Mouse (Mus musculus) limb, embryonic 11.5 days (tissue): Measurements from ENCODE around the gene Map3k13. TPM values are rescaled to one million over a fixed set of nuclear protein-coding genes. Genes with fewer than 3 reads are reported as not detected.
A peak's percentile ranks its signal among the peaks of the same experiment; 100 is the strongest.

Experiments used
- ATAC-seq: fragments of 200-750 bp; cut with Nextera tagmentation; 2 replicates; pipeline ENCODE4 v1.8.0; 2017; ENCODE audit warnings: low read depth; ENCODE audit not compliant: insufficient number of reproducible peaks, low FRiP score, low TSS enrichment
- DNase-seq: peaks from one replicate; pipeline ENCODE4 v3.0.0-alpha.2; 2015; ENCODE audit warnings: low spot score
- H3K27ac ChIP-seq: fragments of 300-500 bp; sonication (generic); replicated peaks from 2 replicates; pipeline ENCODE4 v1.5.1; 2014; ENCODE audit warnings: low read depth, mild to moderate bottlenecking, low read length
- H3K27me3 ChIP-seq: fragments of 300-500 bp; sonication (generic); 2 replicates; pipeline ENCODE4 v1.6.1; 2014; ENCODE audit warnings: mild to moderate bottlenecking, low read length, mixed read lengths; ENCODE audit not compliant: control insufficient read depth, insufficient read depth
- H3K36me3 ChIP-seq: fragments of 300-500 bp; sonication (generic); 2 replicates; pipeline ENCODE4 v1.6.1; 2014; ENCODE audit warnings: mild to moderate bottlenecking, low read length, moderate library complexity, mixed read lengths; ENCODE audit not compliant: control insufficient read depth, insufficient read depth
- H3K4me1 ChIP-seq: fragments of 300-500 bp; sonication (generic); 2 replicates; pipeline ENCODE4 v1.6.1; 2014; ENCODE audit warnings: low read length, mixed read lengths; ENCODE audit not compliant: control insufficient read depth, insufficient read depth
- H3K4me2 ChIP-seq: fragments of 300-500 bp; sonication (generic); 2 replicates; pipeline ENCODE4 v1.6.1; 2014; ENCODE audit warnings: low read depth, mild to moderate bottlenecking, moderate library complexity; ENCODE audit not compliant: severe bottlenecking
- H3K4me3 ChIP-seq: fragments of 300-500 bp; sonication (generic); 2 replicates; pipeline ENCODE4 v1.5.1; 2014; ENCODE audit warnings: low read depth, low read length
- H3K9ac ChIP-seq: fragments of 300-500 bp; sonication (generic); 2 replicates; pipeline ENCODE4 v1.6.1; 2014; ENCODE audit warnings: mild to moderate bottlenecking, low read length
- H3K9me3 ChIP-seq: fragments of 300-500 bp; sonication (generic); 2 replicates; pipeline ENCODE4 v1.6.1; 2016; ENCODE audit warnings: low read length; ENCODE audit not compliant: control insufficient read depth
- whole genome bisulfite sequencing: fragments of 180-500 bp; shearing (Covaris S2); extraction: QIAGEN DNeasy Blood & Tissue Kit; methylation state at CpG from one replicate; pipeline ENCODE4 v1.1.7; 2014; 5-methylcytosine and 5-hydroxymethylcytosine counted together
- polyA plus RNA-seq: library from polyadenylated mRNA; unstranded; fragments of >200 nt; fragmentation: Nextera tagmentation; extraction: Ambion mirVana; gene quantifications from 2 replicates; pipeline ENCODE4 v1.2.1, GENCODE M21; 2014

Map3k13 gene
- polyA plus RNA-seq, 1 experiment from 2014 or later = 1.3 TPM

- H3K27me3 ChIP-seq = no peaks in the 10 kb centered on the region
- H3K36me3 ChIP-seq = no peaks in the 10 kb centered on the region
- no peak overlapping the region for H3K4me2 ChIP-seq
- no peak overlapping the region for H3K9ac ChIP-seq
- no peak for ATAC-seq
- 65% methylated on average over 3 of the region's 3 CpGs for WGBS
- no peaks in the 10 kb centered on the region for H3K9me3 ChIP-seq
- H3K4me3 ChIP-seq = no peak overlapping the region
- 0 out of 2 replicates have a peak, but pooled peaks cover 4% of the 10 kb centered on the region for H3K4me1 ChIP-seq
- DNase-seq = no peak
- no peak overlapping the region for H3K27ac ChIP-seq
These were observed 84.7 kb downstream of the Map3k13 start for GRCm38 (mm10) chr16:21878834-21879233.

- Histone ChIP-seq H3K36me3 (no peaks in the 10 kb centered on the region), H3K27me3 (no peaks in the 10 kb centered on the region), H3K9me3 (no peaks in the 10 kb centered on the region), H3K4me3 (no peak overlapping the region), H3K4me1 (0 out of 2 replicates have a peak, but pooled peaks cover 4% of the 10 kb centered on the region), H3K4me2 (no peak overlapping the region), H3K9ac (no peak overlapping the region), H3K27ac (no peak overlapping the region)
- 53% methylated on average over 6 of the region's 6 CpGs for WGBS
- DNase-seq (no peak), ATAC-seq (no peak)
These were observed 87.0 kb downstream of the Map3k13 start for GRCm38 (mm10) chr16:21881181-21881580.

GRCm38 (mm10) chr16:21881582-21882259, 87.6 kb downstream of the Map3k13 start:
- 0 out of 2 replicates have a peak, but pooled peaks cover 4% of the 10 kb centered on the region for H3K4me1 ChIP-seq
- no peaks in the 10 kb centered on the region for H3K36me3 ChIP-seq
- H3K27me3 ChIP-seq = no peaks in the 10 kb centered on the region
- H3K4me3 ChIP-seq = no peak overlapping the region
- no peak overlapping the region for H3K9ac ChIP-seq
- no peak overlapping the region for H3K4me2 ChIP-seq
- ATAC-seq (no peak), DNase-seq (no peak)
- no peak overlapping the region for H3K27ac ChIP-seq
- no peaks in the 10 kb centered on the region for H3K9me3 ChIP-seq
- WGBS = 64% methylated on average over 7 of the region's 7 CpGs

GRCm38 (mm10) chr16:21887601-21888000, 93.5 kb downstream of the Map3k13 start:
- ATAC-seq = no peak
- Histone ChIP-seq H3K4me3 (no peak overlapping the region), H3K9ac (no peak overlapping the region), H3K4me2 (no peak overlapping the region), H3K27me3 (no peaks in the 10 kb centered on the region), H3K9me3 (no peaks in the 10 kb centered on the region), H3K36me3 (no peaks in the 10 kb centered on the region), H3K27ac (no peak overlapping the region), H3K4me1 (no peaks in the 10 kb centered on the region)
- 84% methylated on average over 2 of the region's 2 CpGs for WGBS
- no peak for DNase-seq

GRCm38 (mm10) chr16:21893890-21894289, 99.7 kb downstream of the Map3k13 start:
- Histone ChIP-seq H3K4me1 (no peaks in the 10 kb centered on the region), H3K4me2 (no peak overlapping the region), H3K27me3 (no peaks in the 10 kb centered on the region), H3K4me3 (no peak overlapping the region), H3K9me3 (no peaks in the 10 kb centered on the region), H3K36me3 (no peaks in the 10 kb centered on the region), H3K9ac (no peak overlapping the region), H3K27ac (no peak overlapping the region)
- DNase-seq (no peak), ATAC-seq (no peak)
- 90% methylated on average over 6 of the region's 6 CpGs for WGBS

- H3K4me3 ChIP-seq = no peak overlapping the region
- 77% methylated on average over 5 of the region's 5 CpGs for WGBS
These were observed 107.1 kb downstream of the Map3k13 start for GRCm38 (mm10) chr16:21901286-21901685.

GRCm38 (mm10) chr16:21904636-21905035, 110.5 kb downstream of the Map3k13 start:
- DNase-seq = no peak

More at GRCm38 (mm10) chr16:21901286-21901685, 107.1 kb downstream of the Map3k13 start:
- Histone ChIP-seq H3K9me3 (no peaks in the 10 kb centered on the region), H3K36me3 (no peaks in the 10 kb centered on the region), H3K4me1 (no peaks in the 10 kb centered on the region), H3K27me3 (no peaks in the 10 kb centered on the region), H3K4me2 (no peak overlapping the region), H3K9ac (no peak overlapping the region), H3K27ac (no peak overlapping the region)
- ATAC-seq (no peak), DNase-seq (no peak)

GRCm38 (mm10) chr16:21905996-21906395, 111.8 kb downstream of the Map3k13 start:
- Histone ChIP-seq H3K4me1 (no peaks in the 10 kb centered on the region), H3K9ac (no peak overlapping the region), H3K9me3 (no peaks in the 10 kb centered on the region), H3K36me3 (no peaks in the 10 kb centered on the region), H3K27ac (no peak overlapping the region), H3K27me3 (no peaks in the 10 kb centered on the region), H3K4me3 (no peak overlapping the region), H3K4me2 (no peak overlapping the region)
- DNase-seq = no peak
- 87% methylated on average over 7 of the region's 7 CpGs for WGBS
- no peak for ATAC-seq

More at GRCm38 (mm10) chr16:21904636-21905035, 110.5 kb downstream of the Map3k13 start:
- no peak for ATAC-seq
- H3K4me3 ChIP-seq = no peak overlapping the region
- no peak overlapping the region for H3K4me2 ChIP-seq
- H3K27ac ChIP-seq = no peak overlapping the region
- H3K9me3 ChIP-seq = no peaks in the 10 kb centered on the region
- WGBS = 86% methylated on average over 10 of the region's 10 CpGs
- H3K27me3 ChIP-seq = no peaks in the 10 kb centered on the region
- no peak overlapping the region for H3K9ac ChIP-seq
- H3K36me3 ChIP-seq = no peaks in the 10 kb centered on the region
- no peaks in the 10 kb centered on the region for H3K4me1 ChIP-seq

- Histone ChIP-seq H3K9ac (no peak overlapping the region), H3K36me3 (no peaks in the 10 kb centered on the region), H3K4me3 (no peak overlapping the region), H3K27me3 (no peaks in the 10 kb centered on the region), H3K4me2 (no peak overlapping the region), H3K9me3 (no peaks in the 10 kb centered on the region), H3K4me1 (no peaks in the 10 kb centered on the region), H3K27ac (no peak overlapping the region)
- ATAC-seq (peak; percentile 51; the same call in 1 of the 2 replicates), DNase-seq (no peak)
- WGBS = 90% methylated on average over 6 of the region's 6 CpGs
These were observed 112.8 kb downstream of the Map3k13 start for GRCm38 (mm10) chr16:21906902-21907301.
